Mouse (Mus musculus) testis, adult 10 weeks (tissue): ENCODE results near the gene Cyp2a12. TPM values are rescaled to one million over a fixed set of nuclear protein-coding genes. Genes with fewer than 3 reads are reported as not detected.

Source experiments
- polyA plus RNA-seq: library from polyadenylated mRNA; stranded (reverse); fragments of 350-450 nt; fragmentation: Illumina TruSeq; extraction: RNeasy Lipid Tissue Mini Kit (QIAGEN cat#74804); gene quantifications from one replicate; pipeline ENCODE4 v1.2.3, GENCODE M21; 2014; ENCODE audit warnings: low read depth, low replicate concordance

Cyp2a12 gene
- 8.7 TPM for polyA plus RNA-seq

DNA sequence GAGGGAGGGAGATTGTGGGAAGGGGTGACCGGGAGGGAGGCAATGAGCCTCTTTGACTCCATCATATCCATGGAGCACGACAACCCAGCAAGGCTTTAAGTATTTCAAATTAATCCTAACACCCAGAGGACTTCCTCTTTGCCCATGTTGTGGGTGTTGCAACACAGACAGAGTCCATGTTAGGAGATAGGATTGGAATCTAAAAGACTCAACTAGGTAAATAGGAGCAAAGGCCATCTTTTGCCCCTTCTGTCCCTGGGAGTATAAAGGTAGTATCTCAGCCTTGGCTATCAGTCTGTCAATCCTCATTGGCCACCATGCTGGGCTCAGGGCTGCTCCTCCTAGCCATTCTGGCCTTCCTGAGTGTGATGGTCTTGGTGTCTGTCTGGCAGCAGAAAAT lies at the start of gene Cyp2a12:
Gene Cyp2a12, plus strand, starts transcription at position 293 of the 400 bp plus-strand sequence.

Other genes starting within 250 kb of the Cyp2a12 start
- not detected for gene Cyp2g1, start 220.2 kb upstream of the Cyp2a12 start, polyA plus RNA-seq
- not detected for gene Cyp2a5, start 193.8 kb upstream of the Cyp2a12 start, polyA plus RNA-seq
- not detected for gene Cyp2a22, start 89.7 kb upstream of the Cyp2a12 start, polyA plus RNA-seq
- gene Cyp2f2, start 90.8 kb downstream of the Cyp2a12 start, polyA plus RNA-seq, result 0.14 TPM
- not detected for gene Cyp2t4, start 124.6 kb downstream of the Cyp2a12 start, polyA plus RNA-seq
- gene Egln2, start 137.7 kb downstream of the Cyp2a12 start, polyA plus RNA-seq, result 11.1 TPM
- 4.3 TPM for gene Rab4b, start 149.8 kb downstream of the Cyp2a12 start, polyA plus RNA-seq
- gene Gm21983, start 152.0 kb downstream of the Cyp2a12 start, polyA plus RNA-seq, result not detected
- gene Mia, start 152.1 kb downstream of the Cyp2a12 start, polyA plus RNA-seq, result not detected
- gene BC024978, start 166.7 kb downstream of the Cyp2a12 start, polyA plus RNA-seq, result 17.3 TPM
- gene Snrpa, start 167.2 kb downstream of the Cyp2a12 start, polyA plus RNA-seq, result 12.4 TPM
- gene Itpkc, start 199.6 kb downstream of the Cyp2a12 start, polyA plus RNA-seq, result 0.91 TPM
- 2.2 TPM for gene Coq8b, start 203.9 kb downstream of the Cyp2a12 start, polyA plus RNA-seq
- gene Numbl, start 229.4 kb downstream of the Cyp2a12 start, polyA plus RNA-seq, result 0.18 TPM